Mouse (Mus musculus): ENCODE results near the gene Fgd6.

GRCm38 (mm10) chr10:94037196-94037595, 1.4 kb downstream of the Fgd6 start:
- TF ChIP-seq CTCF (IDR thresholded peaks at IDR 0.05; ENCODE audit: low read depth) (no peak), EP300 (optimal IDR thresholded peaks at IDR 0.05) (no peak)
